Mouse (Mus musculus) thymus, adult 2 months (tissue): Measurements from ENCODE around the gene Ifnar1.

Source experiments
- CTCF ChIP-seq: fragments of 200-500 bp; IDR thresholded peaks from 2 replicates; pipeline ENCODE4 v1.5.1; 2012; ENCODE audit warnings: mild to moderate bottlenecking, control low read depth, low read length, moderate library complexity, borderline replicate concordance; ENCODE audit not compliant: control insufficient read depth, poor library complexity, insufficient read depth; ENCODE audit errors: extremely low read depth
- POLR2A ChIP-seq: fragments of 200-500 bp; IDR thresholded peaks from 2 replicates; pipeline ENCODE4 v1.6.1; 2012; ENCODE audit warnings: mild to moderate bottlenecking, low read length, control low read depth, moderate library complexity; ENCODE audit not compliant: control insufficient read depth, poor library complexity, insufficient read depth; ENCODE audit errors: extremely low read depth

GRCm38 (mm10) chr16:91506396-91506795 lies 21.4 kb downstream of the Ifnar1 start:
- TF ChIP-seq CTCF (no peak), POLR2A (no peak)
